ENCODE assay signal across 31 mouse cellular contexts in the genomic region with DNA sequence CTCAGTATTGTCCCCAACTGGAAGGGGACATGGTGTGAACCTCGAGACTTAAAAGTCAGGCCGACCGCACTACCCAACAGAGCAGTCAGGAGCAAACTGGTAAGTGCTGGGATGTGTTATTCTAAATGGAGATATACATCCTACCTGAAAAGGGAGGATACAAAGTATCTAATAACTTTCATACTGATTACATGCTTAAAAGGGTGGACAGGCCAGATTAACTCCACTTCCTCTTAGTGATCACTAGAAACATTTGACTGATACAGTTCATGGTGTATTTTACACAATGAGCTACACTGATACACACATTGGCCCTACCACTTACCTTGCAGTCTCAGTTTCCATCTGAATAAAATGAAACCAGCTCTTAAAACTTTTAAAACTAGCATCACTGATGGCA.
"Had no signal": no experiment of that assay in that cellular context is flagged by ENCODE, and none has a peak within 500 bp of the region (broad histone marks: within the 10 kb centered on the region; RNA-seq: fewer than 3 reads in every experiment).

No protein-coding gene starts in this region.

- H3K9me3 ChIP-seq: heart, embryonic 10.5 days; heart, embryonic 12.5 days; heart, embryonic 13.5 days; heart, embryonic 15.5 days; hindbrain, embryonic 10.5 days; hindbrain, embryonic 12.5 days; hindbrain, embryonic 13.5 days; hindbrain, embryonic 15.5 days; intestine, embryonic 15.5 days; kidney, embryonic 15.5 days had no signal

- H3K36me3 ChIP-seq: heart, embryonic 10.5 days; heart, embryonic 12.5 days; heart, embryonic 13.5 days; heart, embryonic 15.5 days; hindbrain, embryonic 10.5 days; hindbrain, embryonic 12.5 days; hindbrain, embryonic 13.5 days; hindbrain, embryonic 15.5 days; intestine, embryonic 15.5 days; kidney, embryonic 15.5 days had no signal

- H3K4me1 ChIP-seq: hindbrain, embryonic 10.5 days; hindbrain, embryonic 12.5 days; hindbrain, embryonic 13.5 days; hindbrain, embryonic 15.5 days; intestine, embryonic 15.5 days had no signal

- H3K4me3 ChIP-seq: heart, embryonic 10.5 days; heart, embryonic 12.5 days; heart, embryonic 13.5 days; heart, embryonic 15.5 days; hindbrain, embryonic 10.5 days; hindbrain, embryonic 12.5 days; hindbrain, embryonic 13.5 days; hindbrain, embryonic 15.5 days; intestine, embryonic 15.5 days; kidney, embryonic 15.5 days; layer of hippocampus, adult 2 months; left cerebral cortex, adult 2 months had no signal

- H3K27me3 ChIP-seq: heart, embryonic 12.5 days; heart, embryonic 13.5 days; heart, embryonic 15.5 days; hindbrain, embryonic 12.5 days; hindbrain, embryonic 13.5 days; hindbrain, embryonic 15.5 days; intestine, embryonic 15.5 days; kidney, embryonic 15.5 days had no signal

- H3K27ac ChIP-seq: heart, embryonic 10.5 days; heart, embryonic 13.5 days; heart, embryonic 15.5 days; hindbrain, embryonic 10.5 days; hindbrain, embryonic 12.5 days; hindbrain, embryonic 13.5 days; hindbrain, embryonic 14.5 days; hindbrain, embryonic 15.5 days; hindbrain, postnatal 0 days; intestine, embryonic 15.5 days; kidney, embryonic 15.5 days; kidney, postnatal 0 days; layer of hippocampus, adult 2 months; left cerebral cortex, adult 2 months had no signal

- DNase-seq: heart, postnatal 10 days; heart, postnatal 14 days; heart, postnatal 36 days; heart, postnatal 4 days; kidney, adult 11 months; kidney, adult 18-20 months; kidney, adult 2 months; kidney, adult 8-10 months; kidney, adult 9 months; kidney, postnatal 10 days; kidney, postnatal 14 days; kidney, postnatal 25 days; kidney, postnatal 36 days; kidney, postnatal 4 days; layer of hippocampus, adult 9-11 months; layer of hippocampus, postnatal 36 days had no signal

- H3K9ac ChIP-seq: heart, embryonic 12.5 days; heart, embryonic 13.5 days; heart, embryonic 15.5 days; hindbrain, embryonic 12.5 days; hindbrain, embryonic 13.5 days; hindbrain, embryonic 14.5 days; hindbrain, embryonic 15.5 days; intestine, embryonic 15.5 days; kidney, embryonic 15.5 days had no signal
